Mouse (Mus musculus) lung, adult 2 months (tissue): Measurements from ENCODE around the gene Hoxa5.

Experiments used
- CTCF ChIP-seq: fragments of 200-500 bp; IDR thresholded peaks from 2 replicates; pipeline ENCODE4 v1.5.1; 2011; ENCODE audit warnings: mild to moderate bottlenecking, low read length, control low read depth; ENCODE audit not compliant: insufficient read depth
- POLR2A ChIP-seq: fragments of 200-500 bp; IDR thresholded peaks from 2 replicates; pipeline ENCODE4 v1.6.1; 2011; ENCODE audit warnings: low read depth, mild to moderate bottlenecking, control low read depth, low read length, borderline replicate concordance; ENCODE audit errors: extremely low read depth

- TF ChIP-seq POLR2A: no peak
- no peak for TF ChIP-seq CTCF
These were observed 19.7 kb downstream of the Hoxa5 start for GRCm38 (mm10) chr6:52184668-52185067.
